Mouse (Mus musculus): ENCODE measurements around the gene Nelfe. TPM values are rescaled to one million over a fixed set of nuclear protein-coding genes. Genes with fewer than 3 reads are reported as not detected.
"Not testable (repeated sequence)": the region's sequence is repeated elsewhere in the genome, so short reads cannot be mapped to it uniquely, and the experiment has no call there.

Gene Nelfe
- 10 to 100 TPM; 32.1 to 39.1 TPM for total RNA-seq (2021)

- DNase-seq (ENCODE audit: extremely low spot score in 1 of 2, low spot score in 1 of 2), result peak; percentile 92 to 94
Observed at GRCm38 (mm10) chr17:34849722-34850516, at the start of gene Nelfe, which contains the start of gene Skiv2l. Nelfe (plus strand) TSS chr17:34850391. Skiv2l (minus strand) TSS chr17:34850210.

GRCm38 (mm10) chr17:34800781-34801305, 49.3 kb upstream of the Nelfe start:
- not testable (repeated sequence) for DNase-seq (ENCODE audit: extremely low spot score in 1 of 2, low spot score in 1 of 2)

- not testable (repeated sequence) for DNase-seq (ENCODE audit: extremely low spot score in 1 of 2, low spot score in 1 of 2)
Observed at GRCm38 (mm10) chr17:34802756-34803155, 47.4 kb upstream of the Nelfe start.

GRCm38 (mm10) chr17:34803367-34803766, 46.8 kb upstream of the Nelfe start:
- DNase-seq (ENCODE audit: extremely low spot score in 1 of 2, low spot score in 1 of 2), result not testable (repeated sequence)

- not testable (repeated sequence) for DNase-seq (ENCODE audit: extremely low spot score in 1 of 2, low spot score in 1 of 2)
Observed at GRCm38 (mm10) chr17:34804301-34804700, 45.9 kb upstream of the Nelfe start, which contains the start of gene Cyp21a1. Cyp21a1 (minus strand) TSS chr17:34804561.

- DNase-seq (ENCODE audit: extremely low spot score in 1 of 2, low spot score in 1 of 2), result no peak
Observed at GRCm38 (mm10) chr17:34804871-34805562, 45.2 kb upstream of the Nelfe start.

GRCm38 (mm10) chr17:34807176-34807575, 43.0 kb upstream of the Nelfe start:
- no peak for DNase-seq (ENCODE audit: extremely low spot score in 1 of 2, low spot score in 1 of 2)

GRCm38 (mm10) chr17:34808599-34809205, 41.5 kb upstream of the Nelfe start:
- no peak for DNase-seq (ENCODE audit: extremely low spot score in 1 of 2, low spot score in 1 of 2)

GRCm38 (mm10) chr17:34810411-34810810, 39.8 kb upstream of the Nelfe start:
- DNase-seq (ENCODE audit: extremely low spot score in 1 of 2, low spot score in 1 of 2), result not testable (repeated sequence)

GRCm38 (mm10) chr17:34810811-34811210, 39.4 kb upstream of the Nelfe start:
- not testable (repeated sequence) for DNase-seq (ENCODE audit: extremely low spot score in 1 of 2, low spot score in 1 of 2)

GRCm38 (mm10) chr17:34811275-34811674, 38.9 kb upstream of the Nelfe start:
- DNase-seq (ENCODE audit: extremely low spot score in 1 of 2, low spot score in 1 of 2), result no peak

GRCm38 (mm10) chr17:34813747-34814146, 36.4 kb upstream of the Nelfe start:
- DNase-seq (ENCODE audit: extremely low spot score in 1 of 2, low spot score in 1 of 2), result peak; percentile 38 to 64

GRCm38 (mm10) chr17:34814818-34815370, 35.3 kb upstream of the Nelfe start:
- DNase-seq (ENCODE audit: extremely low spot score in 1 of 2, low spot score in 1 of 2), result no peak

- not testable (repeated sequence) for DNase-seq (ENCODE audit: extremely low spot score in 1 of 2, low spot score in 1 of 2)
Observed at GRCm38 (mm10) chr17:34830776-34831175, 19.4 kb upstream of the Nelfe start.

- no peak for DNase-seq (ENCODE audit: extremely low spot score in 1 of 2, low spot score in 1 of 2)
Observed at GRCm38 (mm10) chr17:34836155-34836855, 13.9 kb upstream of the Nelfe start.

- peak; percentile 92 to 95 for DNase-seq (ENCODE audit: extremely low spot score in 1 of 2, low spot score in 1 of 2)
Observed at GRCm38 (mm10) chr17:34836856-34837221, 13.4 kb upstream of the Nelfe start, which contains the start of the genes Stk19 and Dxo. Stk19 (minus strand) TSS chr17:34836945. Dxo (plus strand) TSS chr17:34837019.

- no peak for DNase-seq (ENCODE audit: extremely low spot score in 1 of 2, low spot score in 1 of 2)
Observed at GRCm38 (mm10) chr17:34837464-34838324, 12.5 kb upstream of the Nelfe start.

- no peak for DNase-seq (ENCODE audit: extremely low spot score in 1 of 2, low spot score in 1 of 2)
Observed at GRCm38 (mm10) chr17:34838785-34839184, 11.4 kb upstream of the Nelfe start.

Data from layer of hippocampus, postnatal 25 days (tissue).